Comparison of ENCODE assay signal across 9 mouse cellular contexts in the genomic region with DNA sequence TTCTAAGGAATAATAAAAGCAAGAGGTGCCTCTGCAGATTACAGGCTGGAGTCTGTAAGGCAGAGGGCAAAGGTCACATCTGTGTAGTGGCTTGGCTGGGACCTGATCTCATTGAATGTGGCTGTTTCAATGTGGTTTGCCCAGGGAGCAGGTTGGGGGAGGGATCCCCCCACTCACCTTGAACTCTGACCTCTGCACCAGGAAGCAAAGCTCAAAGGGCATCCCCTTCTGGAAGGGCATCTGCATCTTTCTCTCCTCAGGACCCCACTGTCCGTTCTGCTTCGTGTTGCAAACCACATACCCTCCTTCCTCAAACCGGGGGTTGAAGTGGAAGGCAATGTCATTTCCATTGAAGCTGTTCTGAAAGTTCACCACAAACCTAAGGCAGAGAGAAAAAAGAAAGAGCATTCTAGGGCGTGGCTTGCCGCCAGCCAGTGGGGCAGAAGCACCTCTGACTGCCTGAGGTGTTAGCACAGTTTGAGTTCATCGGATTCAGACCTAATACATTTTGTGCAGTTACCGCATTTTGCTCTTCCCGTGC. TPM values are rescaled to one million over a fixed set of nuclear protein-coding genes. Genes with fewer than 3 reads are reported as not detected.
A peak's percentile ranks its signal among the peaks of the same experiment; 100 is the strongest.
DNase-seq lines count a peak whose midpoint lies in the region; ATAC-seq and TF ChIP-seq lines count a peak whose summit lies in the region.
"Had no signal": no experiment of that assay in that cellular context is flagged by ENCODE, and none has a peak within 500 bp of the region (broad histone marks: within the 10 kb centered on the region; RNA-seq: fewer than 3 reads in every experiment).

No protein-coding gene starts in this region.

- H3K4me2 ChIP-seq in forebrain, embryonic 12.5 days: no peak overlapping the region
- H3K4me2 ChIP-seq in CH12.LX (ENCODE audit: insufficient read depth, low read depth, poor library complexity, severe bottlenecking): peak overlapping the region; percentile 7; the same call in 1 of the 2 replicates
- peak overlapping the region; percentile 12; the same call in 1 of the 2 replicates for H3K4me2 ChIP-seq in midbrain, postnatal 0 days (ENCODE audit: low read depth, low read length, poor library complexity, severe bottlenecking)
- no peak overlapping the region for H3K4me2 ChIP-seq in kidney, embryonic 15.5 days
- H3K4me2 ChIP-seq: stomach, embryonic 15.5 days had no signal

- dilution Hi-C loops in CH12.LX (cut with MboI; ENCODE audit: extremely low pct_ligation_motif_present, extremely low pct_unique_long_range_greater_than_20kb, low sequenced_read_pairs): no loop called here

- H3K4me3 ChIP-seq in forebrain, embryonic 10.5 days: no peak overlapping the region
- no peak overlapping the region for H3K4me3 ChIP-seq in forebrain, embryonic 12.5 days (replicated peaks)
- peak overlapping the region; percentile 55 to 98 (median 62) for H3K4me3 ChIP-seq in CH12.LX (replicated peaks in 1 of 3; ENCODE audit: low read depth in 2 of 3, low read length in 2 of 3, poor library complexity in 1 of 3)
- no peak overlapping the region for H3K4me3 ChIP-seq in hindbrain, embryonic 10.5 days
- H3K4me3 ChIP-seq in midbrain, postnatal 0 days (ENCODE audit: low read depth, low read length): no peak overlapping the region
- no peak overlapping the region for H3K4me3 ChIP-seq in kidney, embryonic 15.5 days (replicated peaks)
- H3K4me3 ChIP-seq: stomach, embryonic 15.5 days had no signal

- no peaks in the 10 kb centered on the region for H3K9me3 ChIP-seq in forebrain, embryonic 10.5 days
- no peaks in the 10 kb centered on the region for H3K9me3 ChIP-seq in forebrain, embryonic 12.5 days
- no peaks in the 10 kb centered on the region for H3K9me3 ChIP-seq in CH12.LX (replicated peaks; ENCODE audit: low read length)
- no peaks in the 10 kb centered on the region for H3K9me3 ChIP-seq in hindbrain, embryonic 10.5 days
- no peaks in the 10 kb centered on the region for H3K9me3 ChIP-seq in midbrain, postnatal 0 days (ENCODE audit: low read length)
- no peaks in the 10 kb centered on the region for H3K9me3 ChIP-seq in kidney, embryonic 15.5 days (replicated peaks)
- H3K9me3 ChIP-seq: stomach, embryonic 15.5 days had no signal

- in situ Hi-C loops in CH12.LX (cut with MboI; ENCODE audit: low pct_ligation_motif_present, low pct_unique_long_range_greater_than_20kb, low sequenced_read_pairs): no loop called here

- no peak for TF ChIP-seq CTCF in CH12.LX (conservative IDR thresholded peaks at IDR 0.05 in 1 of 2, IDR thresholded peaks at IDR 0.05 in 1 of 2; ENCODE audit: low read depth in 2 of 2, low read length in 2 of 2)
- no peak for TF ChIP-seq CTCF in midbrain, postnatal 0 days (IDR thresholded peaks at IDR 0.05)

- H3K27ac ChIP-seq in forebrain, embryonic 10.5 days: peak overlapping the region; percentile 17; the same call in 1 of the 2 replicates
- H3K27ac ChIP-seq in forebrain, embryonic 12.5 days: no peak overlapping the region
- H3K27ac ChIP-seq in CH12.LX (ENCODE audit: insufficient read depth, low read depth): no peak overlapping the region
- peak overlapping the region; percentile 64 for H3K27ac ChIP-seq in hindbrain, embryonic 10.5 days
- no peak overlapping the region for H3K27ac ChIP-seq in midbrain, postnatal 0 days (ENCODE audit: low read depth, low read length)
- no peak overlapping the region for H3K27ac ChIP-seq in kidney, embryonic 15.5 days
- H3K27ac ChIP-seq: stomach, embryonic 15.5 days had no signal

- no peak for TF ChIP-seq RAD21 in CH12.LX (IDR thresholded peaks at IDR 0.05; ENCODE audit: low read depth, low read length)

- WGBS in forebrain, embryonic 10.5 days: 71% methylated on average over 8 of the region's 8 CpGs
- 65% methylated on average over 8 of the region's 8 CpGs for WGBS in forebrain, embryonic 12.5 days
- WGBS in hindbrain, embryonic 10.5 days: 58% methylated on average over 8 of the region's 8 CpGs
- 61% methylated on average over 8 of the region's 8 CpGs for WGBS in midbrain, postnatal 0 days
- WGBS in kidney, embryonic 15.5 days: 58% methylated on average over 8 of the region's 8 CpGs

- no peak for TF ChIP-seq EP300 in CH12.LX (IDR thresholded peaks at IDR 0.05; ENCODE audit: low read length)

- no peak for TF ChIP-seq POLR2A in CH12.LX (IDR thresholded peaks at IDR 0.05; ENCODE audit: low read depth, low read length)

- H3K4me1 ChIP-seq in forebrain, embryonic 10.5 days: peaks cover 18% of the 10 kb centered on the region
- H3K4me1 ChIP-seq in forebrain, embryonic 12.5 days: peaks cover 9% of the 10 kb centered on the region
- H3K4me1 ChIP-seq in CH12.LX (ENCODE audit: control insufficient read depth in 1 of 2, insufficient read depth in 2 of 2): peaks cover 11 to 31% of the 10 kb centered on the region in 2 experiments
- H3K4me1 ChIP-seq in hindbrain, embryonic 10.5 days (replicated peaks): peaks cover 31% of the 10 kb centered on the region
- H3K4me1 ChIP-seq in midbrain, postnatal 0 days (ENCODE audit: insufficient read depth, low read length): 0 out of 2 replicates have a peak, but pooled peaks cover 3% of the 10 kb centered on the region
- H3K4me1 ChIP-seq in kidney, embryonic 15.5 days: peaks cover 16% of the 10 kb centered on the region
- H3K4me1 ChIP-seq: stomach, embryonic 15.5 days had no signal

- no peaks in the 10 kb centered on the region for H3K36me3 ChIP-seq in forebrain, embryonic 10.5 days (replicated peaks)
- no peaks in the 10 kb centered on the region for H3K36me3 ChIP-seq in forebrain, embryonic 12.5 days (replicated peaks)
- H3K36me3 ChIP-seq in CH12.LX (replicated peaks in 1 of 2; ENCODE audit: control insufficient read depth in 1 of 2, insufficient read depth in 1 of 2, low read length in 1 of 2): peaks cover 0 to 38% of the 10 kb centered on the region in 2 experiments
- no peaks in the 10 kb centered on the region for H3K36me3 ChIP-seq in hindbrain, embryonic 10.5 days
- no peaks in the 10 kb centered on the region for H3K36me3 ChIP-seq in midbrain, postnatal 0 days (ENCODE audit: insufficient read depth, low read length)
- no peaks in the 10 kb centered on the region for H3K36me3 ChIP-seq in kidney, embryonic 15.5 days
- H3K36me3 ChIP-seq: stomach, embryonic 15.5 days had no signal

- 0 out of 2 replicates have a peak, but pooled peaks cover 3% of the 10 kb centered on the region for H3K79me2 ChIP-seq in CH12.LX (replicated peaks; ENCODE audit: control insufficient read depth, extremely low read depth, insufficient read depth, poor library complexity, severe bottlenecking)

- no peak for ATAC-seq in forebrain, embryonic 12.5 days (ENCODE audit: low FRiP score)
- ATAC-seq in midbrain, postnatal 0 days (ENCODE audit: low FRiP score): no peak
- ATAC-seq in kidney, embryonic 15.5 days (replicated peaks; ENCODE audit: low FRiP score): no peak
- ATAC-seq in cerebellum, adult (ENCODE audit: insufficient number of reproducible peaks, low FRiP score, low TSS enrichment): no peak

- H3K9ac ChIP-seq in forebrain, embryonic 12.5 days: no peak overlapping the region
- H3K9ac ChIP-seq in CH12.LX (ENCODE audit: insufficient read depth, low read depth): no peak overlapping the region
- no peak overlapping the region for H3K9ac ChIP-seq in midbrain, postnatal 0 days (replicated peaks; ENCODE audit: low read length, poor library complexity, severe bottlenecking)
- H3K9ac ChIP-seq in kidney, embryonic 15.5 days: no peak overlapping the region
- H3K9ac ChIP-seq: stomach, embryonic 15.5 days had no signal

- DNase-seq in forebrain, embryonic 10.5 days (ENCODE audit: extremely low spot score, low spot score): no peak
- peak; percentile 46 for DNase-seq in CH12.LX (ENCODE audit: extremely low read depth)
- DNase-seq in hindbrain, embryonic 10.5 days (ENCODE audit: low spot score): peak; percentile 62
- DNase-seq in midbrain, postnatal 0 days (ENCODE audit: low spot score): no peak
- no peak for DNase-seq in kidney, postnatal 4 days

- H3K27me3 ChIP-seq in forebrain, embryonic 10.5 days (ENCODE audit: poor library complexity, severe bottlenecking): no peaks in the 10 kb centered on the region
- no peaks in the 10 kb centered on the region for H3K27me3 ChIP-seq in forebrain, embryonic 12.5 days
- no peaks in the 10 kb centered on the region for H3K27me3 ChIP-seq in CH12.LX (replicated peaks)
- H3K27me3 ChIP-seq in hindbrain, embryonic 10.5 days (ENCODE audit: insufficient read depth, poor library complexity, severe bottlenecking): no peaks in the 10 kb centered on the region
- no peaks in the 10 kb centered on the region for H3K27me3 ChIP-seq in midbrain, postnatal 0 days (ENCODE audit: insufficient read depth, low read length)
- H3K27me3 ChIP-seq in kidney, embryonic 15.5 days: no peaks in the 10 kb centered on the region
- H3K27me3 ChIP-seq: stomach, embryonic 15.5 days had no signal

TF ChIP-seq in CH12.LX, 34 proteins besides CTCF, POLR2A, EP300 and RAD21:
- peak; percentile 8 for TF ChIP-seq ELF1 (IDR thresholded peaks at IDR 0.05; ENCODE audit: low read depth, low read length)
- TF ChIP-seq SMC3 (IDR thresholded peaks at IDR 0.05; ENCODE audit: low read depth, low read length): no peak

RNA-seq across cellular contexts. Expression of a gene that starts 11.9 kb away (rescaled TPM):
- polyA plus RNA-seq in forebrain, embryonic 10.5 days (2016; fragmentation: Nextera tagmentation; extraction: Ambion mirVana): 2.0 and 2.6 TPM in 2 replicates
- polyA plus RNA-seq in forebrain, embryonic 12.5 days (2016; fragmentation: Nextera tagmentation; extraction: Ambion mirVana): 4.8 and 5.7 TPM in 2 replicates
- total RNA-seq in CH12.LX (2012; rRNA removed) (3.2 and 4.9 TPM in 2 replicates), CH12.LX (2014; rRNA removed) (3.7 and 5.0 TPM in 2 replicates)
- polyA plus RNA-seq in CH12.LX (2012; ENCODE audit: insufficient read length, low read depth): 16.1 and 16.4 TPM in 2 replicates
- polyA plus RNA-seq in hindbrain, embryonic 10.5 days (2016; fragmentation: Nextera tagmentation; extraction: Ambion mirVana): 4.3 and 5.7 TPM in 2 replicates
- total RNA-seq in midbrain, postnatal 0 days (2014; rRNA removed): 15.7 and 16.0 TPM in 2 replicates
- 16.5 and 19.9 TPM in 2 replicates for polyA plus RNA-seq in midbrain, postnatal 0 days (2015; fragmentation: Nextera tagmentation; extraction: Ambion mirVana)
- polyA plus RNA-seq in kidney, embryonic 15.5 days (2015; fragmentation: Nextera tagmentation; extraction: Ambion mirVana): 40.5 and 49.9 TPM in 2 replicates

RNA-seq across cellular contexts. Expression of a gene that starts 52.3 kb away (rescaled TPM):
- polyA plus RNA-seq in forebrain, embryonic 10.5 days (2016; fragmentation: Nextera tagmentation; extraction: Ambion mirVana): 0.89 and 0.93 TPM in 2 replicates
- polyA plus RNA-seq in forebrain, embryonic 12.5 days (2016; fragmentation: Nextera tagmentation; extraction: Ambion mirVana): 0.65 and 0.74 TPM in 2 replicates
- total RNA-seq in CH12.LX (2012; rRNA removed): 0.80 and 3.4 TPM in 2 replicates
- total RNA-seq in CH12.LX (2014; rRNA removed): 1.3 and 1.6 TPM in 2 replicates
- polyA plus RNA-seq in CH12.LX (2012; ENCODE audit: insufficient read length, low read depth): 1.8 and 2.0 TPM in 2 replicates
- polyA plus RNA-seq in hindbrain, embryonic 10.5 days (2016; fragmentation: Nextera tagmentation; extraction: Ambion mirVana): 0.71 and 1.1 TPM in 2 replicates
- 0.22 and 1.3 TPM in 2 replicates for total RNA-seq in midbrain, postnatal 0 days (2014; rRNA removed)
- polyA plus RNA-seq in midbrain, postnatal 0 days (2015; fragmentation: Nextera tagmentation; extraction: Ambion mirVana): 0.38 TPM in 2 replicates
- polyA plus RNA-seq in kidney, embryonic 15.5 days (2015; fragmentation: Nextera tagmentation; extraction: Ambion mirVana): 2.0 and 2.6 TPM in 2 replicates

Comparison
In these comparisons a context has a peak if more than half of its experiments do, and no peak if none do; other contexts are left out.
1. H3K27ac ChIP-seq: peak in forebrain, embryonic 10.5 days (single experiment) and hindbrain, embryonic 10.5 days (single experiment); none in forebrain, embryonic 12.5 days (single experiment), CH12.LX (single experiment), midbrain, postnatal 0 days (single experiment) and kidney, embryonic 15.5 days (single experiment).
2. DNase-seq: peak in CH12.LX (single experiment) and hindbrain, embryonic 10.5 days (single experiment); none in forebrain, embryonic 10.5 days (single experiment), midbrain, postnatal 0 days (single experiment) and kidney, postnatal 4 days (0 of 2).
3. H3K4me3 ChIP-seq: peak in CH12.LX (3 of 3); none in forebrain, embryonic 10.5 days (single experiment), forebrain, embryonic 12.5 days (single experiment), hindbrain, embryonic 10.5 days (single experiment), midbrain, postnatal 0 days (single experiment) and kidney, embryonic 15.5 days (single experiment).
4. H3K4me2 ChIP-seq: peak in CH12.LX (single experiment) and midbrain, postnatal 0 days (single experiment); none in forebrain, embryonic 12.5 days (single experiment) and kidney, embryonic 15.5 days (single experiment).